Mouse (Mus musculus): ENCODE data around the gene Olfr659.

DNA sequence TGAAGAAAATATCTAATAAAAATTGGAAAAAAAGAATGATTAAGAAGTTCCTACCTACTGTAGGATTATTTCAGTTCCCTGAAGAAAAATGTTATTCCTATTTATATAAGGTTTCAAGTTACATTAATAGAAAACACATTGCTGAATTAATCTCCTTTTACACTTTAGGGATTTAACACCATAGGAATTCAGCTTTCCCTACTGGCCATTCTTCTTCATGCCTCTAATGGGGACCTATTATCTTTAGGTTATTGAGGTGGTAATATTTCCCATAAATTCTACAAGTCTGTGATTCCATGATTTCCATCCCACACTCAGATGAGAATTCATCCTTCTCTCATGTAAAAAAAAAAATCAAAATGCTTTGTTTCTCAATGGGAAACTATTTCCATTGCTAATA, 42.1 kb upstream of the Olfr659 start, which contains the start of gene Olfr657:
- no peak for TF ChIP-seq CTCF (IDR thresholded peaks at IDR 0.05; ENCODE audit: extremely low read depth, insufficient read length, insufficient replicate concordance, low read depth, low read length)
- no peak for TF ChIP-seq POLR2A (IDR thresholded peaks at IDR 0.05; ENCODE audit: low read depth, low read length)
